Mouse (Mus musculus) heart, postnatal 36 days (tissue): ENCODE results near the gene Nr4a2. TPM values are rescaled to one million over a fixed set of nuclear protein-coding genes. Genes with fewer than 3 reads are reported as not detected.

ENCODE experiments used
- DNase-seq, 2 experiments: peaks; one replicate each; pipeline ENCODE4 v3.0.0; 2021 to 2022
- intact Hi-C: fragments of 180-260 bp; cut with DNase I; formaldehyde crosslinking; loops from one replicate; pipeline ENCODE4 v1.15.1; 2025
- total RNA-seq, 2 experiments: library from RNA; stranded (reverse); gene quantifications; 2 replicates each; pipeline ENCODE4 v1.2.3; 2021

Nr4a2 gene
- total RNA-seq, 2 experiments from 2014 or later: 1.2 to 4.5 TPM

GRCm38 (mm10) chr2:57113431-57113830 is 10.4 kb downstream of the Nr4a2 start:
- intact Hi-C loops: loop anchor here (10.0 kb wide), 1 partner anchor 741 kb away; no protein-coding TSS in a partner anchor
- DNase-seq: no peak

GRCm38 (mm10) chr2:57112949-57113348 is 10.9 kb downstream of the Nr4a2 start:
- DNase-seq: no peak
- intact Hi-C loops: loop anchor here (10.0 kb wide), 1 partner anchor 742 kb away; no protein-coding TSS in a partner anchor

GRCm38 (mm10) chr2:57111791-57112538 is 11.8 kb downstream of the Nr4a2 start:
- DNase-seq: no peak
- intact Hi-C loops: loop anchor here (10.0 kb wide), 1 partner anchor 743 kb away; no protein-coding TSS in a partner anchor

GRCm38 (mm10) chr2:57111011-57111790 is 12.6 kb downstream of the Nr4a2 start:
- DNase-seq: no peak

GRCm38 (mm10) chr2:57110401-57110800 is 13.4 kb downstream of the Nr4a2 start:
- no peak for DNase-seq
- intact Hi-C loops: loop anchor here (10.0 kb wide), 1 partner anchor 744 kb away; no protein-coding TSS in a partner anchor

More at GRCm38 (mm10) chr2:57111011-57111790, 12.6 kb downstream of the Nr4a2 start:
- intact Hi-C loops: loop anchor here (10.0 kb wide), 1 partner anchor 744 kb away; no protein-coding TSS in a partner anchor

- intact Hi-C loops: loop anchor here (10.0 kb wide), 1 partner anchor 745 kb away; no protein-coding TSS in a partner anchor
- DNase-seq: no peak
Measured at GRCm38 (mm10) chr2:57109926-57110325, 13.9 kb downstream of the Nr4a2 start.

- intact Hi-C loops: no loop called here
- no peak for DNase-seq
Measured at GRCm38 (mm10) chr2:57109301-57109700, 14.5 kb downstream of the Nr4a2 start.

GRCm38 (mm10) chr2:57108349-57108930 is 15.4 kb downstream of the Nr4a2 start:
- intact Hi-C loops: no loop called here
- DNase-seq: no peak

- intact Hi-C loops: no loop called here
- no peak for DNase-seq
Measured at GRCm38 (mm10) chr2:57105401-57105800, 18.4 kb downstream of the Nr4a2 start.

GRCm38 (mm10) chr2:57104731-57105130 is 19.1 kb downstream of the Nr4a2 start:
- intact Hi-C loops: no loop called here
- no peak for DNase-seq

- DNase-seq: no peak
- intact Hi-C loops: no loop called here
Measured at GRCm38 (mm10) chr2:57103845-57104660, 19.8 kb downstream of the Nr4a2 start.

GRCm38 (mm10) chr2:57102856-57103844 is 20.7 kb downstream of the Nr4a2 start:
- DNase-seq: no peak
- intact Hi-C loops: no loop called here

- intact Hi-C loops: no loop called here
- DNase-seq: peak; percentile 28 to 35
Measured at GRCm38 (mm10) chr2:57102091-57102855, 21.5 kb downstream of the Nr4a2 start.

- intact Hi-C loops: no loop called here
- no peak for DNase-seq
Measured at GRCm38 (mm10) chr2:57100241-57100640, 23.6 kb downstream of the Nr4a2 start.

- intact Hi-C loops: no loop called here
- DNase-seq: no peak
Measured at GRCm38 (mm10) chr2:57072452-57072851, 51.4 kb downstream of the Nr4a2 start.

GRCm38 (mm10) chr2:57063480-57063879 is 60.3 kb downstream of the Nr4a2 start:
- intact Hi-C loops: no loop called here
- DNase-seq: no peak
